Mouse (Mus musculus) cerebellum, adult 8-10 months (tissue): ENCODE data around the gene Vpreb2.
A peak's percentile ranks its signal among the peaks of the same experiment; 100 is the strongest.
"Not testable (repeated sequence)": the region's sequence is repeated elsewhere in the genome, so short reads cannot be mapped to it uniquely, and the experiment has no call there.

Experiments
- DNase-seq: peaks from one replicate; pipeline ENCODE4 v3.0.0; 2022

Gene Vpreb2

DNA sequence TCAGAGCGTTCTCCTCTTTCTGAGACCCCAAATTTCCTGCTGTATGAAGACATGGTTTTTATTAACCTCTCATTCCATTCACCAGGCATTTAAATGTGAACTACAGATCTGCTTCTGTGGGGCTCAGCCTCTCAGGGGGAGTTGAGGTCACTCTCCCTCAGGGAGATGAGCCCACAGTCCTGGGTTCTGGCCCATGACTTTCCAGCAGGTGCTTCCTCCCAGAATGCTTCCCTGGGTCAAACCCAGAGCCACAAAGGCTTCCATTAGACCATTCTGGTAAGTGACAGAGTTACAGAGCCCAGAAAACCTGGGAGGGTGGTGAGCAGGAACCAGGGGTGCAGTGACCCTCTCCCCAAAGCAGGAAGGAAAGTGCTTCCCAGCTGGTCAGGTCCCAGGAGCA, at the start of gene Vpreb2:
Gene Vpreb2 (plus strand): TSS at position 301 of the 400 bp plus-strand sequence.
- DNase-seq = no peak

DNA sequence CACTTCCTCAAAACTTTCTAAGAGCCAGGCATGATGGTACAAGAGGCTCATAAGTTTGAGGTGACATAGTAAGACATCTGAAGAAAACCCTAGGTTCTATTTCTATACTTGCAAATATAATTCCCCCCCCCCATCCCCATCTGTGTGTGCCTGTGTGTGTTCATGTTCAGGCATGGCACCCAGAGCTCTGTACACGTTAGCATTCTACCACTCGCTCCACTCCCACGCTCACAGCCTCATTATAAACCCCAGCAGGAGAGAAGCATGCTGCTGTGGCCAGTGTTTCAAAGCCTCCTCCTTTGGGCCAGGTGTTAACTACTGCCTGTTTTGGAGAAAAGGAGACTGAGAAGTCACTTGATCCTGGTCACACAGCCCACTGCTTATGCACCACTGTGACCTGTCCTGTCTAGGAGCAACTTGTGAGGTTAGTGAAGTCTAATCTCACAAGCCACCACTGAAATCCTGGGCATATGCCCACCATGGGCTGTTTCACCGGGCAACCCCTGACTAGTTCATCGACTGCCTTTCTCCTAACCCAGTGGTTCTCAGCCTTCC, 48.2 kb upstream of the Vpreb2 start:
- DNase-seq = no peak

DNA sequence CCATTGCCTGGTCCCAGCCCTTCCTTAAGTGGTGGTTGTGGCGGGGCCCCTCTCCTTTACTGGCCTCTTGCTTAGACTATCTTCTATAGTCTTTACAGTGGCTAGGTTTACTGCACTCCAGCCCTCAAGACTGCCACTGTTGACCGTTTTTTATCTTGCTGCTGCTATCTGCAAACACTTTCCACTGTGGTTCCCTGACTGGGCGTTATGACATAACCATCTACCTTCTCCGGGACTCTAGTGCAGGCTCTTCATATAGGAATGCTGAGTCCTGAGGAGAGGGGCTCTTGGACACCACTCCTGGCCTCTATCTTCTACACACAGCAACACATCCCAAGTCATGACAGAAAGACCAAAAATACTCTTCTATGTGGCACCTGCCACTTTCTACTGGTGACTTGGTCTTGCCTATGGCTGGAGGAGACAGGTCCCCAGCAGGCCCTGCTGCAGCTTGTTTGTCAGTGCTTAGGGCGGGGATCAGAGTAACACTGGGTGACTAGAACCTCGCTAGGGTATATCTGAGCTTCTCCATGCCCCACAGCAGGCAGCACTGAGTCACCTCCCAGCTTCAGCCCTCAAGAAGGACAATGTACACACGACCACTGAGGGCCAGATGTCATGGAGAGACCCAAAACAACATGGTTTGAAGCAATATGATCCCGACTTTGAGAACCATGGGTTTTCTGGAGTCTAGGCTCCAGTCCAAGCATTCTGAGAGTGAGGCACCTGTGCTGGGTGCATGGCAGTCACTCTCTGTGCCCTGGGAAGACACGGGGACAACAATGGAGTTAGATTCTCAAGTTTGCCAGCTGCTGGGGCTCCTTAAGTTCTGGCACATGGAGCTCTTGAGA, 46.4 kb upstream of the Vpreb2 start:
- DNase-seq = no peak

DNA sequence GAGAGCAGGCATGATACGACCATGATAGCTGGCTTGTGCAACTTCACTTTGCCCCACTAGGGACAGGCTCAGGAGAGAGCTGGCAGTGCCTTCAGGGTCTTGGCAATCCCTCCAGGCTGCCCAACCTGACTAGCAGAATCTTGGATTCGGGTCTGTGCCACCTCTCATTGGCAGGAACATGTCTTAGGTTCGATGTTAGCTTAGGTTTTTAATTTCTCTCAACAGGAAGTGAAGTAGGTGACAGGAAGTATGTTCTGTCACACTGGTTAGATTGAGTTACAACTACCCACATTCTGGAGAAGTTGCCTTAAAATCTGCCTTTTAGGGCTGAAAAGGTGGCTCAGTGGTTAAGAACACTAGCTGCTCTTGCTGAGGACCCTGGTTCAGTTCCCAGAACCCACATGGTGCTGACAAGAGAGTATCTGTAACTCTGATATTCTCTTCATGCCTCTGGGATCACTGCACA, 45.8 kb upstream of the Vpreb2 start:
- DNase-seq = no peak

DNA sequence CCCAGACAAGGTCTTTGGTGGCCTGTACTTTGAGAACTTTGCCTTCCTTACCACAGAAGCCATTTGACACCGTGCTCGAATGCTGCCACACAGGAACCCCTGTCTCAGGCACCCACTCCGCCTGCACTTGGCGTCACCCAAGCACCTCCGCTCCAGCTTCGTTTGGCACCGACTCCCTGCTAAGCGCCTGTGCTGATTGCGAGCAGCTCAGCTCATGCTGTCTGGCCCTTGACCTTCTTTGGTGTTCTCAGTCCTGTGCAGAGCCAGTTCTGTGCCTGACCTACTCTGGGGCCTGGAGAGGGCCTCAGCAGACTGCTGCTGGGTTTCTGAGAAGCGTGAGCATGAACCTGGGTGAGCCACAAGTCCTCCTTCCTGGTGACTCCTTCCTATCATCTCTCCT, 43.5 kb upstream of the Vpreb2 start:
- DNase-seq = no peak

DNA sequence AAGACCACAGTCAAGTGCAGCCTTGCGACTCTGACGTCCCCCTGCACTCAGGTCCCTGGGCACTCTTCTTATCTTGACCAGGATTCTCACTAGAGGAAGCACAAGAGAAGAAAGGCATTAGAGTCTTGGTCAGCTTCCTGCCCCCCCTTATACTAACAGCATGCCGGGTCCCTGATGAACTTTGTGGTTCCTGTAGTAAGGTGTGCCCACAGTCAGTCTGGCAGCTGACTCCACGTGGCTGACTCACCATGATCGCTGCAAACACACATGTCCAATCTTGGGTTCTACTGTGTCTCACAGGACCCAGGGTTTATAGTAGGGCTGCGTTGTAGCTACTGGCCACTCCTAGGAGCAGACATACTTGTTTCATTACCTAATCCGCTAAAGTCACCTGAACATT, 42.0 kb upstream of the Vpreb2 start:
- no peak for DNase-seq

DNA sequence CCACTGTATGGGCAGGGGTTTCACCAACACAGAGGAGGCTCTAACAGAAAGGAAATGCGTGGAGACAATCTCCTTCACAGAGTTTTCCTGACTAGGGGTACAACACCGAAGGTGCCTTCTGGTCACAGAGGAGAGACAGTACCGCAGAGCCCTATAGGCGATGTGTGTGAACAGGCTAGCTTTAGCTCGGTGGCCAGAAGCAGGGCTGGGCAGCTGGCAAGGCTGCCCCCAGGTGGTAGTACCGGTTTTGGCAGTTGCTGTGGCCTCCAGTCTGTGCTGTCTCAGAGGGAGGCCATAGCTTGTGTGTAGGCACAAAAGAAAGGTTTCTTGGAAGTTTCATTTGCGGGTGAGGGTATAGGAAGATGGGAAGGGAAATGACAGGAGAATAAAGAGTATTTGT, 41.4 kb upstream of the Vpreb2 start:
- peak; percentile 63 for DNase-seq

DNA sequence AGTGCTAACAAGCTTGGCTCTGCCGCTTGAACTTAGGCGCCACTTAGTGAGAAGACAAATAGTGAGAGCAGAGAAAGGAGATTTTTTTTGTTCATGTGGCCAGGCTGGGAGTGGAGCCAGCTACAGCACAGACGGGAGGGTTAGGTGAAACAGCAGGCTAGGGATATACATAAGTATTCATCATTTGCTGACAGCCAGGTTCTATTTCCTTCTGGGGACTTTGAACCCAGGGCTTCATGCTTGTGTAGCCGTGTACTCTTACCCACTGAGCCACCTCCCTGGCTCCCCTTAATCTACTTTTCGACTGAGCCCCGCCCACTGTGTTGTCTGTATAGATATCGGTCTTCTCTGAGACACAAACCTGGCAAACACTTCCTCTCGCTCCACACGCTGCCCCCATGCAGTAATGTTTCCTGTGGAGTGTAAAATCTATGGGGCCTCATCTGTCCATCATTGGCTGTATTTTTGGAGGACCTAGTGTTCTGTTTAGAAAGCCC, 40.9 kb upstream of the Vpreb2 start:
- no peak for DNase-seq

DNA sequence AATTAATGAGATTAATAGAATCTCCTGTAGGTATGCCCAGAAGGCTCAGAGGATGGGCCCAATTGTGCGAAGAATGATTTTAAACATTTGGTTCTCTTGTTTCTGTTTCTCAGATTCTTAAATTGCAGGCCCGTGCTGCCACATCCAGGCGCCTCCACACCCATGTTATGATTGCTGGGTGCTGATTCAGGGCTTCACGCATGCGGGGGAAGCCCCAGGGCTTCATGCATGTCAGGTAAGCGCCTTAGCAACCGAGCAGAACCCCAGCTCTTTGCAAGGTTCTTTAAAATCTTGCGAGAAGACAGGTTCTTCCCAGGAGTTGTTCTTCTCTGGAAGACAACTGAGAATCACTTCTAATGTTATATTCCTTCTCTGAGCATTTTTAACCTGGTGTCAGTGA, 36.8 kb upstream of the Vpreb2 start:
- no peak for DNase-seq

DNA sequence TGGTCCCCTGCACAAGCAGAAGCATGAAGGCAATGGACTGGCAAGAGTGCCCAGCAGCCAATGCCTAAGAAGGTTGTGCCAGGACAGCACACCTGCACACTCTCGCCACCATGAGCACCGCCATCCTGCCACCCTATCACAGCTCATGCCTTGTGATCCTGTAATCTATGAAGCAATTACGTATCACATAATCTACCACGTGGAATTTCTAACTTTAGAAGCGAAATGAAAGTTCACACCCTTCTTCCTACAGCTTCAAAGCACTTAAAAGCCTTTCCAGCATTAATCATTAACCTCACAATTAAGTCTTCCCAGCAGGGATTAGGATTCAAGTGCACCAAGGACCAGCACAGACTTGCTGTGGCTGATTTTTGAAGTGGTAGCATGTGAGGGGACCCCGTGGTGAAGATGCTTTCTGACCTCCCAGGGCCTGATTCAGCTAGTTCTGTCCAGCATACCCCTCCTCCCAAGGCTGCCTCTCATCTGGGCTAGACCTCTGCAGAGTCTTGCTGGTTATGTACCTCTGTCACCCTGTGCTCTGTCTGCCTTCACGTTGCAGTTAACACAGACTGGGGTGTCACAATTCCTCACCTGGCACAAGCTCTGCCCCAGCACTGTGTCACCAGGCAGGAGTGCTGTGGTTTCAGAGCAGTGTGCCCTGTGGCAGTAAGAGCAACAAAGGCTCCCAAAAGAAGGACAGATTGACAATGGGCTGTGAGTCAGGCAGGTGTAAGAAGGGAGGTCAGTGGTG, 35.0 kb upstream of the Vpreb2 start:
- no peak for DNase-seq

DNA sequence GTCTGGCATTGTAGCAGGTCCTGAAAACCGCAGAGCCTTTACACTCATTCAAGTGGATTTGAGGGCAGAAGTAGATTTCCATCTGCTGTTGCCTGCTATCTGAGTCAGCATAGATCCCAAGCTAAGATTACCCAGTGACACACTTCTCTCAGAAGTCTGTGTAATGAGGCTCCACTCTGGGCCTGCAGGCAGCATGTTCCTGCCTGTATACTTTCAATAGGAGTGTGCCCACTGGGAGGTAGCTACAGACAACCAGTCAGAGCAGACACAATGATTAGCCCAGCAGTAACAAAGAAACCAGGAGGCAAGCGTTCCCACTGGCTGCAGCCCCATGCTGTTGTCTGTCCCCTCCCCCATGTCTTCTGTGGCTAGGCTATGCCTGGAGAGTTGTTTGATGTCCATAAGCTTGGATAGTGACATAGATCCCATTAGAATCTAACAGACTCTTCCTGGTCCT, 30.8 kb upstream of the Vpreb2 start:
- no peak for DNase-seq

DNA sequence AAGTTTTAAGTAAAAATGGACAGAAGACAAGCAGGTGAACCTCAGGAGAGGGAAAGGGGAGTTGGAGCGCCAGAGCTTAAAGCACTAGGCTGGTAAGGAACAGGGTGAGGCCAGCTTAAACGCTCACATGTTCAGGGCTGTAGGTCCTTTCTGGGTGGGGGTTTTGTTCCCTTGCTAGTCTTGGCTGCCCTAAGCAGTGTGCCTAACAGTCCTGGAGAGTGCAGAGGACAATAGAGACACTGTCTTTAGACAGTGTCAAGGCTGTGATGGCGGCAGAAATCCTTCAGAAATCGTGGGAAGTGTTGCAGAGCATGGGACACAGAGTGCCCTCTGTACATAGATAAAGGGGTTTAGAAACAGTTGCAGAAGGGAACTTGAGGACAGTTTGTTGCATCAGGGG, 30.2 kb upstream of the Vpreb2 start:
- no peak for DNase-seq

DNA sequence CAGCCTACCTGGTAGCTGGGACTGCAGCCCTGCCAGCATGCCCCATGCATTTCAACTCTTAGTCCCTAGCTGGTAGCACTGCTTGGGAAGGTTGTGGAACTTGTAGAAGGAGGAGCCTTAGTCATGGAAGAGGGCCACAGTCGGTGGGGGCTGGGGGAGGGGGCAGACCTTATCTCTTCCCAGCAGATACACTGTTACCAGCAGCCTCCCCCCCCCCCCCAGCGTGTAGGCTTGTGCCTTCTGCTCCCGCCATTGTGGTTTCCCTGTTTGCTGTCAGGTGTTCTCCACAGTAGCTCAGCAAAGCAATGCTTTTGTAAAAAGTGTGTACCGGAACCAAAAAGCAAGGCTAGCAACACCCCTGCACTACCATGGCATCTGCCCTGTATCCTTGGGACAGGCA, 28.6 kb upstream of the Vpreb2 start:
- DNase-seq = no peak

DNA sequence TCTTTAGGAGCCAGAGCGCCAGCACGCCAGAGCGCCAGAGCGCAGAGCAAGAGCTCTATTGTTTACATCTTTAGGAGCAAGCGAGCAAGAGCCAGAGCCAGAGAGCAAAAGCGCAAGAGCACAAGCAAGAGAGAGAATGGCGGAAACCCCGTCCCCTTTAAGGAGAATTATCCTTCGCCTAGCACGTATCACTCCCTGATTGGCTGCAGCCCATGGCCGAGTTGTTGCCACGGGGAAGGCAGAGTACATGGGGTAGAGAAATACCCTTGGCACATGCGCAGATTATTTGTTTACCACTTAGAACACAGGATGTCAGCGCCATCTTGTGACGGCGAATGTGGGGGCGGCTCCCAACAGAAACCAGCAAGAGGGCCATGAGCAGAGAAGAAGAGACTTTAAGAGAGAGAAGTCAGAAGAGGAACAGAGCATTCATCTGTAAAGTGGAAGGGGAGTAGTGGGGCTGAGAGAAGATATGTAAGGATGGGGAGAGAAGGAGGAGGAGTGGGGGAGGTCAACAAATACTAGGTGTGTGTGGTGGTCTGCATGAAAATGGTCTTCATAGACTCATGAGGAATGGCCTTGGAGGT, 24.1 kb upstream of the Vpreb2 start:
- DNase-seq = not testable (repeated sequence)

DNA sequence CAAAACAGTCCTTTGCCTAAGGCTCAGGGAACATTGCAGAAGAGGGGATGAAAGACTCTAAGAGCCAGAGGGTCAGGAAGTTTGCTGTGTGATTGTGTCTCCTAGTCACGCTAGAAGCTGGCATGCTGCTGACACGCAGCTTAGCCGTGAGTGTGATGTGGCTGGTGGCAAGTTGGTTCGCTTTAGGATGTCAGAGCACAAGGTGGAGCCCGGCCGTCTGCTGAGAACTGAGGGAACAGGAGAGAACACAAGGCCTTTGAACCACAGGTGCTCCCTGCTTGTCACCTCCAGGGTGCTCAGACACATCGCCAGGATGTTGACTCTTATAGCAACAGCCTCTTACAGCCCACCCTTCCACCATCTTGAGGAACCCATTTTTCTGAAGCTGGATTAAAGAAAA, 18.1 kb upstream of the Vpreb2 start:
- DNase-seq = no peak

DNA sequence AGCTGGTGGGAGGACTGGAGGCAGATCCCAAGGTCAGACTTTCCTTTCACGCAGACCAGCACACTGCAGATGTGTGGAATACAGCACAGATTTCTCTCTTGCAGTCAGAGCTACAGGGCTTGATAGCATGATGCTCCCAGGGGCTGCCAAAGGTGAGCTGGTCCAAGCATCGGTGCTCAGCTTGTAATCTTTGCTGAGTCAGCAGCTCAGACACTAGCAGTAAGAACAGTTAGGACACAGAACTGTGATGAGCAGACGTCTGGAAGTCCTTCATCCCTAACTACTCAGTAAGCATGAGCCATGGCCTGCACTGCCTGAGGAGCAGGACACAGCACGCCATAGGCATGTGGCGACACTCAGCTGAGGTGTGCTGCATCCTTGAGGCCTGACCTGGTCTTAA, 8.4 kb upstream of the Vpreb2 start:
- no peak for DNase-seq

DNA sequence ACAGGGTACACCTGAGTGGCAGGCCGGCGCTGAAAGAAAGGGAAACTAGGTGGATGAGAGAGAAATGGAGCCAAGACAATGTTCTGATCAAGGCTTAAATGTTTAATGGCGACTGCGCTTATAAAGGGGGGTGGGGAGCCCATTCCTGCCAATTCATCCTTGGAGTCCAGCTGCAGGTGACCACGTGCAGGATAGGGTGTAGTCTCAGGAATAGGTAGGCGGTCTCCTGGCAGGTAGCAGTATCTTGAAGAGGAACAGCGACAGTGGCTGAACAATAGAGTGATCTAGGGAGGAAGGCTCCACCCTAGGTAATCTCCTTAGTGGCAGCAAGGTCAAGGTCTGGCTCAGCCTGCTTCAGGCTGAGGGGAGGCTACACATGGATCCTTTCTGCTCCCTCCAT, 2.4 kb upstream of the Vpreb2 start:
- DNase-seq = not testable (repeated sequence)

DNA sequence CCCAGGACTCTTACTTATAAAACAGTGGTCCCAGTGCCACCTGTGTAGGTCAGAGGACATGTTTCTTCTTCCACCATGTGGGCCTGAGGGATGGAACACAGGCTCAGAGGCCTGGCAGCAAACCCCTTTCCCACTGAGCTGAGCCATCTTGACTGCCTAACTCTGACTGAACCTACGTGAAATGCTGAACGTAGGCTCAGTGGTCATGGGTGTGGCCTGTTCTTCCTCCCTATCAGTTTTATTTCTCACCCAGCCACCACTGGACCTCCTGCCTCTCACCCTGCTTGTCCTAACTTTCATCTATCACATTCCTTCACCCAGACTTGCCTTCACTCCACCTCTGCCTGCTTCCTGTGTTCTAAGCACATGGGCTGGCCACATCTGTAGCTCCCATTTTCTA, 3.0 kb downstream of the Vpreb2 start:
- DNase-seq = no peak

DNA sequence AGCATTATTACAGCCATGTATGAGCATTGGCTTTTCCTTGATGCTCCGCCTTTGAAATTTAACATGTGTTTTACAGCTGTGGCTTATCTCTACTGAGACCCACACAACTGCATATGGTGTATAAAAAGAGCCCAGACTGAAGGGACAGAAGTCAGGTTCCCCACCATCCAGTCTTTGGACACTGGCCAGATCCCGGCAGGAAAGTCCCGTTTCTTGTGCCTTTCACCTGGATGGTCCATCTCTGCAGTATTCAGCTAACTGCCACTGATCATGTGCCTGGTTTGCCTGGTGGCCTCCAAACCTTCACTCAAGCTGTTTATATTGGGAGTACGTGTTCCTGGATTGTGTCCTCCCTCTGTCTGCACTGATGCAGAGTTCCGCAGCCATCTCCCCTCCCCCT, 4.0 kb downstream of the Vpreb2 start:
- DNase-seq = no peak

DNA sequence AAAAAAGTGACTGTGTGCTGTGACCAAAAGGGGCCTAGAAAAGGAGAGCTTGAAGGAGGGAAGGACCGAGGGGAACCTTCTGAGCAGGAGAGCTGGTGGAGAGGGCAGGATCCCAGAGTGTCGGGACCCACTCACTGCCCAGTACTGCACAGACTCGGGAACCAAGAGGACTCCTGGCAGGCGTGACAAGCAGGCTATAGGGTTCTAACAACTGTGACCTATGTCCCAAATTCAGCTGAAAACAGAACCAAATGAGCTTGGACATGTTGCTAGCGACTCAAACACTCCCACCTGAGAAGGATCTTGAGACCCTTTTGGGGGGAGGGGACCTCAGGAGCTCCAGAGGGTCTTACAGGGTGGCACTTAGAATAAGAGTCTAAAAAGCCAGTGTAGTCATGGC, 4.8 kb downstream of the Vpreb2 start:
- DNase-seq = no peak

DNA sequence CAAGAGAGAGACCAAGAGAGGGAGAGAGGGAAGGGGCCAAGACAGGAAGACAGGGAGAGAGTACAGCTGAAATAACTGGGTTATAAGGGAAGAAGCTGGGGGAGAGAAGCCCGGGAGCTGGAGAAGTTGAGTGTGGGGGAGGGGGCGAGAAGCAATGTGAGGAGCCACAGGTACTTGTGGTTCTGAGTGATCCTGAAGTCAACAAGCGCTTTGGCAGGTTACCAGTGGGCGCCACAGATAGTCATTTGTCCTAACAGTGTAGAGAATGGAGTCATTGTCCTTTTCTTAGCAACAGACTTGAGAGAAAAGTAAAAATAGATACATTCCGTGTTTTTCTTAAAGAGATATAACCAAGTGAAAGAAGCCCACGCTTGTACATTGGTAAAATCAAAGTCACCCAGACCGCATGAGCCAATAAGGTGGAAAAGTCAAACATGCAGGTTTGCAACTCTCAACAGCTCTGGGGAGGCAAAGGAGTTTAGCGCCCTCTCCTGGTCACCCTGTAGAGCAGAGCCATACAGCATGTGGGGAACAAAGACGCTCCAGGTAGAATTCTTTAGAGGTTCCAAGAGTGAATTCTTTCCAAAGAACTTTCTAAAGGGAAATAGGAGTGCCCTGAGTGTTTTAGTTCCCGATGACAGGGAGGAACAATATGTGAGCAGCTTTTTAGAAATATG, 6.4 kb downstream of the Vpreb2 start:
- peak; percentile 57 for DNase-seq

DNA sequence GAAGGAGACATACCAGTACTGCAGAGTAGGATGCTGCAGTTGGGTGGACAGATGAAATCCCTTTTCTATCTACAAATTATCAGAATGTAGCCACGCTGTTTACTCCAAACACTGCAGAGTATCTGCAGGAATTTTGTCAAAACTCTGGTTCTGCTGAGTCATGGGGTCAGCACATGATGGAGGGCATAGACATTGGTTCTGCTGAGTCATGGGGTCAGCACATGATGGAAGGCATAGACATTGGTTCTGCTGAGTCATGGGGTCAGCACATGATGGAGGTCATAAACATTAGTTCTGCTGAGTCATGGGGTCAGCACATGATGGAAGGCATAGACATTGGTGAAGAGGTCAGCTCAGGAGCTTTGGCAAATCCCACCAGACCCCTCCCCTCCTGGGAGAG, 7.5 kb downstream of the Vpreb2 start:
- no peak for DNase-seq

DNA sequence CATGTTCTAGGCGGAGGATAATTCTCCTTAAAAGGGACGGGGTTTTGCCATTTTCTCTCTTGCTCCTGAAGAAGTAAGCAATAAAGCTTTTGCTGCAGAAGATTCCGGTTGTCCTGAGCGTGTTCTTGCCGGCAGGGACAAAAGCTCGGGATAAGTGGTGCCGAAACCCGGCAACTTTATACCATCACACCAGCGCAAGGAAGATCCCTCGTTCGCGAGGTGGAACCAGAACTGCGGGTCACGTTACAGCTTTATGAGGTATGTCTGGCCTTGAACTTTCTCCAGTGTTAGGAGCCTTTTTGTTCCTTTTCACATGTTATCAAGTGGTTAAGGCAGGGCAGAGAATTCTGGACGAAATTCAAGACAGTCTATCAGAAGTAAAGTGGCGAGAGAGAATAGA, 12.1 kb downstream of the Vpreb2 start:
- DNase-seq = not testable (repeated sequence)
